Mouse (Mus musculus): ENCODE measurements at regions not wholly inside any gene's neighbourhood (a gene's known extent, or its start where the extent isn't known, plus 50 kb on each side); places are given as distances from the start of the nearest gene placed in this dataset.

DNA sequence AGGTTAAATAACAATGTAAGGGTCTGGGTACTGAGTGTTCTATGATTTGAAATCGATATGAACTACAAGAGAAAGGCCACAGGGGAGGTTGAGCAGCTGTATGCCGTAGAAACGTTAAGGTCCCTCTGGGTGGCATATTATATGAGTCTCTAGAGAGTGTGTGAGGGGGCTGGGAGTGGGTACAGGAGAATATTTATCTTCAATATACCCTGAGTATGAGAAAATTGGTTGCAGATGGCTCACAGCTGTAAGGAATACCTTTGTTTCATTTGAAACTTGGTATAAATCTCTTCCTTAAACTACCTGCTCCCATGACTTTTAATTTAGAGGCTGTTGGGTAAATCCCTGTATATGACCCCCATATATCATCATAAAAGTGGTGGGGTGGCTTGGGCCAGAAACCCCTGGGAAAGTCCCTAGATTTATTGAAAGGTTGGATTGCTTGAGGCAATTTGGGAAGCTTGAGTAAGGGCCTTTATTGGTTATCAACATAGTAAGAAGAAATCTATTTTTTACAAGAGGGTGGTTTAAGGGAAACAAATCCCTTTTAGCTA, 128.7 kb upstream of the Prkg2 start:
- no peak for ATAC-seq (replicated peaks in 1 of 2; ENCODE audit: insufficient read depth in 1 of 2, low FRiP score in 2 of 2, low TSS enrichment in 1 of 2, low read depth in 1 of 2, poor library complexity in 2 of 2, severe bottlenecking in 2 of 2)

DNA sequence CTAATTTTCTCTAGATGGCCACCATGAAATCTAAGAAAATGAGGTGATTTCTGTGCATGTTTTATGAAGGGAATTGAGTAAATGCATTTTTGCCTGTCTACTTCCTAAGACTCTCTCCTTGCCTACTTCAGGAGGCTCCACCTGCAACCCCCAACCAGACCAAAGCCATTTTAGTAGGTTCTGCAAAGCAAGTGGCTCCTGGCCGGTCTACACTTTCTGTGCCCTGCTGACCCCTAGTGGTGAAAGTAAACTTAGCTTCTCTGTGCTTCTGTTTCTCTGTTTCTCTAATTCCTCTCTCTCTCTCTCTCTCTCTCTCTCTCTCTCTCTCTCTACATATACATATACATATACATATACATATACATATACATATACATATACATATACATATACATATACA, 120.8 kb upstream of the Prkg2 start:
- peak; percentile 45 to 73; a peak in 1 of 4 replicates for ATAC-seq (replicated peaks in 1 of 2; ENCODE audit: insufficient read depth in 1 of 2, low FRiP score in 2 of 2, low TSS enrichment in 1 of 2, low read depth in 1 of 2, poor library complexity in 2 of 2, severe bottlenecking in 2 of 2)

DNA sequence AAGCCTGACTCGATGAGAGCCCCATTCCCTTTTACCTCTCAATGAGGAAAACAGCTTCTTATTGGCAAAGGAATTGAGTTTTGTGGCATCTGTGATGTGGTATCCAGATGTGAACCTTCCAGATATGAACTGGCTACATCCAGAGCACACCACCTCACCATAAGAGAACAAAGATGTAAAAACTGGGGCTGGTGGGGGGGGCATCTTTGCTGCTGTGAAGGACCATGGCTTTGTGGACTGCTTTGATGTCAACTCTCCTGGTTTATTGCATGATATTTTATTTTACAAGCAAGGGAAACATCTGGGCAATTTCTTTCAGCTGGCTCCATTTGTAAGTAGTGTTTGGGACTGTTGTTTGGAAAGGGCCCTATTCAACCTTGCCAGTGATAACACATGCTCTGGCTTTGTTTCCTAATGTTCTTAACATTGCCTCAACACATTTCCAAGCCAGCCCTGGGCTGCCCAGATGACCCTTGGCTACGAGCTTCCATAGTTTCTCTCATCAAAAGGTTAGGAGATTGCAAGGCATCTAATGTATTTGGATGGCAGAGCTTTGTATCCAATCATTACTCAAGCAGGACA, 116.2 kb upstream of the Prkg2 start:
- no peak for ATAC-seq (replicated peaks in 1 of 2; ENCODE audit: insufficient read depth in 1 of 2, low FRiP score in 2 of 2, low TSS enrichment in 1 of 2, low read depth in 1 of 2, poor library complexity in 2 of 2, severe bottlenecking in 2 of 2)

DNA sequence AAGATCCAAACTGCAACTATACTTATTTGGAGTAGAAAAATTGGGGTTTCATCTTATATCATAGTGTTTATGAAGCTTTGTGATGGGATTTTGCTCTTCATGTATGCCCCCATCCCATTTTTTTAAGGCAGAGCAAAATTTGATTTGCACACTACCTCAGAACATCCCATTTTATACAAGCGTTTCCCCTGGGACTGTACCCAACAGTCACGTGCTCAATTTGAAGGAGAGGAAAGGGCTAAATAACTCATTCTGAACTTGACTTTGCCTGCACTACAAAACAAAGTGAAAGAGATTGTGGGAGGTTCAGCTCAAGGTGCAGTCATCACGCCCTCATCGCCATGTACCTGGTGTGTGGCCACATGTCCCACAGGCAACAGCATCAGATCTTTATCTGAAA, 115.1 kb upstream of the Prkg2 start:
- no peak for ATAC-seq (replicated peaks in 1 of 2; ENCODE audit: insufficient read depth in 1 of 2, low FRiP score in 2 of 2, low TSS enrichment in 1 of 2, low read depth in 1 of 2, poor library complexity in 2 of 2, severe bottlenecking in 2 of 2)

DNA sequence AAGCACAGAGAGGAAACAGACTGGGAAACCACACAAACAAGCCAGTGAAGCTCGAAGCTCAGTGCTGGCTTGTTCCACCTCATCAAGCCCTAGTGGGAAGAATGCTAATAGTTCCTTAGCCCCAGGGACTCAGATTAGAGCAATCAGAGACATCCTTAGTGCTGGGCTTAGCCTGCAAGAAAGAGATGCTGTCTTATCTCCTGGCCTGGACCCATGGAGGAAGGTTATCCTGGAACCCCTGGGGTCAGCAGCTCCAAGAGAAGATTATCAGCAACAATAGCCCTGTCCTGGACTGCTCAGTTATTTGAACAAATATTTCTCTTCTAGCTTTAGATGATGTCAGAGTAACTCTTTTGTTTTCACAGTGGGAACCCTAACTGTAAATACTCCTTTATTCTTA, 112.8 kb upstream of the Prkg2 start:
- ATAC-seq (replicated peaks in 1 of 2; ENCODE audit: insufficient read depth in 1 of 2, low FRiP score in 2 of 2, low TSS enrichment in 1 of 2, low read depth in 1 of 2, poor library complexity in 2 of 2, severe bottlenecking in 2 of 2) = no peak

DNA sequence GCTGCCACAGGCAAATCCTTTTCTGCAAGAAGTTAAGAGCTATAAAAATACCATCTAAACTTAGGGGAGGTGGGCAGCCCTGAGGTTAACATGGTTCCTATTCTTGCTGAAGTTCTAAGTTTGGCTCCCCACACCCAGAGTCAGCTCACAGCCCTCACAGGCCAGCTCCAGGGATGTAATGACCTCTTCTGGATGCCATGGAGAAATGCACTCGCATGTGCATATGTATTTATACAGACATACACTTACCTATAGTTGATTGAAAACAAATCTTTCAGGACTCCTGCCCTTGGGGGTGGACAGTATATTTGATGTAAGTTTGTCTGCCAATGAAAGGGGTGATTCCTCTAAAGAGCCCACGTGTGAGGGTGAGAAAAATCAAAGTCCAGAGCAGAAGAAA, 95.5 kb upstream of the Prkg2 start:
- no peak for ATAC-seq (replicated peaks in 1 of 2; ENCODE audit: insufficient read depth in 1 of 2, low FRiP score in 2 of 2, low TSS enrichment in 1 of 2, low read depth in 1 of 2, poor library complexity in 2 of 2, severe bottlenecking in 2 of 2)

DNA sequence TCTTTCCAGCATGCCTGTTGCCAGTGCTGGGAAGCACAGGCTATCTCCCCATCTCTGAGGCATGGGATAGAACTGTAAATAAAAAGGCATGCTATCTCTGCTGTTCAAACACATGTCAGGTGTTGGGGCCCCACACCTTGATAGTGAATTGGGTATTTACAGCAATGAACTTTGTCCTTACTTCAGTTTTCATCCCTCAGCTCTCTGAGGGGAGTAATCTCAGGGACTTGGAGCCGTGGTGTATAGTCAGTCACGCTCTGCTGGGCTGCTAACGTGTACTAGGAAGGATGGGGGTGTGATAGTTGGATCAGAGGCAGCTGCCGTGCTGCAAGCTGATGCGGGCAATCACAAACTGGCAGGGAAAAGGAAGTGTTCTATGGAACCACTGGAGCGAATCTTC, 91.5 kb upstream of the Prkg2 start:
- no peak for ATAC-seq (replicated peaks in 1 of 2; ENCODE audit: insufficient read depth in 1 of 2, low FRiP score in 2 of 2, low TSS enrichment in 1 of 2, low read depth in 1 of 2, poor library complexity in 2 of 2, severe bottlenecking in 2 of 2)

DNA sequence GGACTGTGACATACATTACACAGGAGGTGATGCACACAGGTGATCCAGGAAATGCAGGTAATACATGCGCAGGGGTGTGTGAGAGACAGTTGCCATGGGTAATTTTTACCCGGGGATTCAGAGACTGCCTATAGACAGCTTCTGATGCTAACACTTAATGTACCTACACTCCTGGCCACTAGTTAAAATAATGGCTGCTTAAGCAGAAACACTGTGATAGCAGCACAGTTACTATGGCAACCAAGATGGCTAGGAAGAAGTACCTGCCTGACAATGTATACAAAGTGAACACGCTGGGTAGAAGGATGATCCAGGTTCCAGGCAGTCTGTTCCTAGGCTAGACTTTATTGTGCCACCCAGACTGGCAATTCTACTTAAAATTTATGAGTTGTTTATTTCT, 88.3 kb upstream of the Prkg2 start:
- ATAC-seq (replicated peaks in 1 of 2; ENCODE audit: insufficient read depth in 1 of 2, low FRiP score in 2 of 2, low TSS enrichment in 1 of 2, low read depth in 1 of 2, poor library complexity in 2 of 2, severe bottlenecking in 2 of 2) = no peak

DNA sequence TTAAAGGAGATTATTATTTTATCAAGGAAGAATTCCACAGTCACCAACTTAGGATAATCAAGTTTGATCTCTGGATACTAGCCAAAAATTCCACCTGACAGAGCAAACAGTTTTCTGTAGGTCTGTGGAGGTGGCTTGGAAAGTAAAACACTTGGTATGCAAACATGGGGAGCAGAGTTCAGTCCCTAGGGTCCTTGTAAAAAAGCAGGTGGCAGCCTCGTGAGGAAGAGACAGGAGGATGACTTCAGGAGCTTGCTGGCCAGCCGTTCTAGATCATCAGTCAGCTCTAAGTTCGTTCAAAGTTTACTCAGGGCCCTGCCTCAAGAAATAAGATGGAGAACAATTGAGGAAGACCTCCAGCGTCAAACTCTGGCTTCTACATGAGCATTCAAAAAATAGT, 74.6 kb upstream of the Prkg2 start:
- no peak for ATAC-seq (replicated peaks in 1 of 2; ENCODE audit: insufficient read depth in 1 of 2, low FRiP score in 2 of 2, low TSS enrichment in 1 of 2, low read depth in 1 of 2, poor library complexity in 2 of 2, severe bottlenecking in 2 of 2)

DNA sequence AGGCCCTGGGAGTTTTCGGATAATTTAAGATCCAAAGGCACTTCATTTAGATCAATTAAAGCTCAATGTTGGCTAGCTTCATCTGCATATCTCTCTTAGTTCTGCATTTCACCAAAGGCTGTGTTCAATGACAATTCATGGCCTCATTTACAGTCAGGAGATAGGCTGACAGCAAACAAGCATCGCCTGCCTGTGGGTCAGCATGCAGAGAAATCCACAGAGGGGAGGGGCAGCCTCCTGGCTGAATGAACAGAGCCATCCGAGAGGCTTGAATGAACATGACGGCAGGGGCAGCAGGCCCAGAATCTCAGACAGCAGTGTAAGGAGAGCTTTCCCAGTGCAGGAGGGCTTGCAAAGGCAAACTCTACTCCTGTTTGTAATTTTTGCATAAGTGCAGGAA, 74.1 kb upstream of the Prkg2 start:
- ATAC-seq (replicated peaks in 1 of 2; ENCODE audit: insufficient read depth in 1 of 2, low FRiP score in 2 of 2, low TSS enrichment in 1 of 2, low read depth in 1 of 2, poor library complexity in 2 of 2, severe bottlenecking in 2 of 2) = no peak

DNA sequence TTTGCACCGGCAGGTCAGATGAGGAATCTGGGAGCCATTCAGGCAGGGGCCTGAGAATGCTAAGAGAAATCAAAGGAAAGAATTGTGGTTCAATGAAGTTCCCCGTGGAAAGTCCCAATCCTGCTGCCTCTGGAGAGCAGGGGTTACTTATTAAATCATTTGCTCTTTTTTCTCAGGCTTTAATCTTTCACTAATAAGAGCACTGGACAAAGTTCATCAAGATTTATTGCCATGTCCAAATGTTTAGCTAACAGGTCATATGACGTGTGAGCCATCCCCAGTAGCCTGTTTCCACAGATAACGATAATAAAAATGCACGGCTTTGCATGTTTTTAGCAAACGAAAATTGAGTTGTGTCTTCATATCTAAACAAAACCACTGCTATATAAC, 62.6 kb upstream of the Prkg2 start:
- no peak for ATAC-seq (replicated peaks in 1 of 2; ENCODE audit: insufficient read depth in 1 of 2, low FRiP score in 2 of 2, low TSS enrichment in 1 of 2, low read depth in 1 of 2, poor library complexity in 2 of 2, severe bottlenecking in 2 of 2)

DNA sequence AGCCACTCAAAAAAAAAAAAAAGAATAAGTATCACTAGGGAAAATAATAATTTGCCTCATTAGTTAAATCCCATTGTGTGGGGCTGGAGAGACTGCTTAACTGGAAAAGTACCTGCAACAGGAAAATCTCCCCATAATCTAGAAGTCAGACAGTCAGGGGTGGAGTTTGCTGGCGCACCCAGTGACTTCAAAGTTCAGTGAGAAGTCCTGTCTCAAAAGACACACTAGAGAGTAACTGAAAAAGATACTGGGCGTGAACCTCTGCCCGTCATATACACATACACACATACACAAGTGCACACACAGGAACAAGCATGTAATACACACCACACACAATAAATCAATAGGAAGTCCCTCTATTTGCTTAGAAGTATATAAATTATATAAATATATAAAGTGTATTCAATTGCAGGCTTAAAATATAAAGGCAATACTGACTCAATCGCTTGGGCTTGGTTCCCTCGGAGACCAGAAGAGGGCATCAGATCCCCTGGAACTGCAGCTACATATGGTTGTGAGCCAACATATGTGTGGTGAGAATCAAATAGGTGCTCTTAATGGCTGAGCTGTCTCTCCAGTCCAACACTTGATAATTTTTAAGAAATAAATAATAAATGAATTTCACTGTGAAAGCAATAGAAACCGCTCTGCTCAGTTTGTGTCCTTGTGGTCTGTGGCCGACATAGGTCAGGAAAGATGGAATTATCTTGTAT, 62.0 kb upstream of the Prkg2 start:
- no peak for ATAC-seq (replicated peaks in 1 of 2; ENCODE audit: insufficient read depth in 1 of 2, low FRiP score in 2 of 2, low TSS enrichment in 1 of 2, low read depth in 1 of 2, poor library complexity in 2 of 2, severe bottlenecking in 2 of 2)

Data from hematopoietic stem cell, adult 5-6 weeks (primary cell).